Mouse (Mus musculus): ENCODE data around the gene Fcer2a. TPM values are rescaled to one million over a fixed set of nuclear protein-coding genes. Genes with fewer than 3 reads are reported as not detected.

The Fcer2a gene
- total and polyA plus RNA-seq, 2 experiments, result 0.09 to 0.51 TPM

- H3K36me3 ChIP-seq (ENCODE audit: control insufficient read depth, insufficient read depth, low read length), result no peaks in the 10 kb centered on the region
- WGBS, result 69% methylated on average over 1 of the region's 1 CpGs
- DNase-seq (ENCODE audit: extremely low read depth, low read depth, low spot score), result no peak
- no peak for TF ChIP-seq CTCF (IDR thresholded peaks at IDR 0.05; ENCODE audit: low read depth, low read length)
- TF ChIP-seq POLR2A (IDR thresholded peaks at IDR 0.05; ENCODE audit: extremely low read depth, insufficient read depth, low read length), result no peak
- H3K4me1 ChIP-seq (ENCODE audit: control insufficient read depth, insufficient read depth, low read length), result no peaks in the 10 kb centered on the region
- H3K27me3 ChIP-seq (ENCODE audit: control insufficient read depth, insufficient read depth, low read length), result no peaks in the 10 kb centered on the region
- no peak overlapping the region for H3K9ac ChIP-seq (ENCODE audit: low read depth, low read length)
- H3K27ac ChIP-seq (replicated peaks; ENCODE audit: insufficient read depth, low read depth, low read length), result no peak overlapping the region
- H3K4me3 ChIP-seq (ENCODE audit: insufficient read depth, low read depth, low read length), result no peak overlapping the region
- H3K79me2 ChIP-seq (ENCODE audit: control insufficient read depth, insufficient read depth, low read length), result no peaks in the 10 kb centered on the region
Observed at GRCm38 (mm10) chr8:3701491-3701890, 7.5 kb upstream of the Fcer2a start.

- no peak for DNase-seq (ENCODE audit: extremely low read depth, low read depth, low spot score)
- no peak for TF ChIP-seq POLR2A (IDR thresholded peaks at IDR 0.05; ENCODE audit: extremely low read depth, insufficient read depth, low read length)
- no peak for TF ChIP-seq CTCF (IDR thresholded peaks at IDR 0.05; ENCODE audit: low read depth, low read length)
- no peaks in the 10 kb centered on the region for H3K36me3 ChIP-seq (ENCODE audit: control insufficient read depth, insufficient read depth, low read length)
- no peaks in the 10 kb centered on the region for H3K4me1 ChIP-seq (ENCODE audit: control insufficient read depth, insufficient read depth, low read length)
- 78% methylated on average over 3 of the region's 3 CpGs for WGBS
- 0 out of 2 replicates have a peak, but pooled peaks cover 3% of the 10 kb centered on the region for H3K27me3 ChIP-seq (ENCODE audit: control insufficient read depth, insufficient read depth, low read length)
- H3K9ac ChIP-seq (ENCODE audit: low read depth, low read length), result no peak overlapping the region
- H3K79me2 ChIP-seq (ENCODE audit: control insufficient read depth, insufficient read depth, low read length), result no peaks in the 10 kb centered on the region
- H3K27ac ChIP-seq (replicated peaks; ENCODE audit: insufficient read depth, low read depth, low read length), result no peak overlapping the region
- no peak overlapping the region for H3K4me3 ChIP-seq (ENCODE audit: insufficient read depth, low read depth, low read length)
Observed at GRCm38 (mm10) chr8:3690774-3691173, 3.2 kb downstream of the Fcer2a start.

- Histone ChIP-seq H3K9ac (ENCODE audit: low read depth, low read length) (no peak overlapping the region), H3K27ac (replicated peaks; ENCODE audit: insufficient read depth, low read depth, low read length) (no peak overlapping the region), H3K79me2 (ENCODE audit: control insufficient read depth, insufficient read depth, low read length) (no peaks in the 10 kb centered on the region), H3K27me3 (ENCODE audit: control insufficient read depth, insufficient read depth, low read length) (0 out of 2 replicates have a peak, but pooled peaks cover 3% of the 10 kb centered on the region), H3K4me1 (ENCODE audit: control insufficient read depth, insufficient read depth, low read length) (no peaks in the 10 kb centered on the region), H3K4me3 (ENCODE audit: insufficient read depth, low read depth, low read length) (no peak overlapping the region), H3K36me3 (ENCODE audit: control insufficient read depth, insufficient read depth, low read length) (no peaks in the 10 kb centered on the region)
- no peak for DNase-seq (ENCODE audit: extremely low read depth, low read depth, low spot score)
- TF ChIP-seq POLR2A (IDR thresholded peaks at IDR 0.05; ENCODE audit: extremely low read depth, insufficient read depth, low read length) (no peak), CTCF (IDR thresholded peaks at IDR 0.05; ENCODE audit: low read depth, low read length) (no peak)
- 70% methylated on average over 6 of the region's 6 CpGs for WGBS
Observed at GRCm38 (mm10) chr8:3687537-3687936, 6.4 kb downstream of the Fcer2a start.

GRCm38 (mm10) chr8:3685422-3685821 lies 8.6 kb downstream of the Fcer2a start:
- H3K36me3 ChIP-seq (ENCODE audit: control insufficient read depth, insufficient read depth, low read length), result no peaks in the 10 kb centered on the region
- no peak for DNase-seq (ENCODE audit: extremely low read depth, low read depth, low spot score)
- WGBS, result 55% methylated on average over 5 of the region's 5 CpGs
- H3K27ac ChIP-seq (replicated peaks; ENCODE audit: insufficient read depth, low read depth, low read length), result no peak overlapping the region
- H3K9ac ChIP-seq (ENCODE audit: low read depth, low read length), result no peak overlapping the region
- no peaks in the 10 kb centered on the region for H3K79me2 ChIP-seq (ENCODE audit: control insufficient read depth, insufficient read depth, low read length)
- H3K27me3 ChIP-seq (ENCODE audit: control insufficient read depth, insufficient read depth, low read length), result no peaks in the 10 kb centered on the region
- TF ChIP-seq CTCF (IDR thresholded peaks at IDR 0.05; ENCODE audit: low read depth, low read length), result no peak
- H3K4me3 ChIP-seq (ENCODE audit: insufficient read depth, low read depth, low read length), result no peak overlapping the region
- H3K4me1 ChIP-seq (ENCODE audit: control insufficient read depth, insufficient read depth, low read length), result no peaks in the 10 kb centered on the region

GRCm38 (mm10) chr8:3684530-3684929 lies 9.4 kb downstream of the Fcer2a start:
- DNase-seq (ENCODE audit: extremely low read depth, low read depth, low spot score), result no peak
- no peaks in the 10 kb centered on the region for H3K27me3 ChIP-seq (ENCODE audit: control insufficient read depth, insufficient read depth, low read length)

GRCm38 (mm10) chr8:3683408-3684176 lies 10.4 kb downstream of the Fcer2a start:
- Histone ChIP-seq H3K27me3 (ENCODE audit: control insufficient read depth, insufficient read depth, low read length) (no peaks in the 10 kb centered on the region), H3K4me3 (ENCODE audit: insufficient read depth, low read depth, low read length) (no peak overlapping the region), H3K36me3 (ENCODE audit: control insufficient read depth, insufficient read depth, low read length) (peaks cover 3% of the 10 kb centered on the region; the same call in 1 of the 2 replicates), H3K4me1 (ENCODE audit: control insufficient read depth, insufficient read depth, low read length) (no peaks in the 10 kb centered on the region), H3K9ac (ENCODE audit: low read depth, low read length) (no peak overlapping the region), H3K27ac (replicated peaks; ENCODE audit: insufficient read depth, low read depth, low read length) (no peak overlapping the region), H3K79me2 (ENCODE audit: control insufficient read depth, insufficient read depth, low read length) (peaks cover 5% of the 10 kb centered on the region; the same call in 1 of the 2 replicates)
- TF ChIP-seq CTCF (IDR thresholded peaks at IDR 0.05; ENCODE audit: low read depth, low read length), result no peak
- no peak for TF ChIP-seq POLR2A (IDR thresholded peaks at IDR 0.05; ENCODE audit: extremely low read depth, insufficient read depth, low read length)
- DNase-seq (ENCODE audit: extremely low read depth, low read depth, low spot score), result no peak
- WGBS, result 62% methylated on average over 6 of the region's 6 CpGs

More at GRCm38 (mm10) chr8:3684530-3684929, 9.4 kb downstream of the Fcer2a start:
- H3K4me1 ChIP-seq (ENCODE audit: control insufficient read depth, insufficient read depth, low read length), result no peaks in the 10 kb centered on the region
- H3K79me2 ChIP-seq (ENCODE audit: control insufficient read depth, insufficient read depth, low read length), result no peaks in the 10 kb centered on the region
- H3K4me3 ChIP-seq (ENCODE audit: insufficient read depth, low read depth, low read length), result no peak overlapping the region
- H3K36me3 ChIP-seq (ENCODE audit: control insufficient read depth, insufficient read depth, low read length), result peaks cover 3% of the 10 kb centered on the region; the same call in 1 of the 2 replicates
- H3K9ac ChIP-seq (ENCODE audit: low read depth, low read length), result no peak overlapping the region
- no peak overlapping the region for H3K27ac ChIP-seq (replicated peaks; ENCODE audit: insufficient read depth, low read depth, low read length)
- TF ChIP-seq POLR2A (IDR thresholded peaks at IDR 0.05; ENCODE audit: extremely low read depth, insufficient read depth, low read length), result no peak

Measured in liver, adult 2 months (tissue).